Mouse (Mus musculus) stomach, postnatal 0 days (tissue): ENCODE results near the gene Copz1.

ENCODE experiments used
- CTCF ChIP-seq: IDR thresholded peaks from 2 replicates; pipeline ENCODE4 v1.5.1; 2016; ENCODE audit warnings: antibody characterized with exemption, low read depth, mild to moderate bottlenecking, moderate library complexity
- EP300 ChIP-seq: optimal IDR thresholded peaks from 2 replicates; pipeline ENCODE3; 2016; ENCODE audit warnings: antibody characterized with exemption

DNA sequence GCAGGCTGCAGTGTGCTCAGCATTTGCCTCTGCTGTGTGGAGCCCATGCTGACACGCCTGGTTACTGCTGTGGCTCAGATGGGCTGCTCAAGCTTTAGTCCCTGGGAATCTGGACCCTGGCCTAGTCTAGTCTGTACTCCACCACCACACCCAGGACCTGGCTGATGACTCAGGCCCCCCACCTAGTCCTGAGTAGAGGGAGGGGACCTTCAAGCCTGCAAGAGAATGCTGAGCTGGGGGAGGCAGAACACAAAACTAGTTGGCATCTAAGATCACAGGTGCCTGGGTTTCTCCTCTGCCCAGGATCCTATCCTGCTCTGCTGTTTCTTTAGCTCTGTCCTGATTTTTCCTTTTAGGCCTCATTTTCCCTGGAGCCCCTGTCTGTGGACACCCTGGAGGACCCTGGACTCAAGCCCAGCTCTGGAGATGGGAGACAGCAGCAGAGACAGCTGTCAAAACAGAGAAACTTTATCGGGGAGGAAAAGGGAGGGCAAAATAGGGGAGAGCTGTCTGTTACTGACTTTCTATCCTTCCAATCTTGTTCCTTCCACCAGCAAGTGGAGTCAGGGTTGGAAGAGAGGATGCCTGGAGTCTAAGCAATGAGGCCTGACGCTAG, 45.8 kb downstream of the Copz1 start:
- TF ChIP-seq CTCF = no peak
- no peak for TF ChIP-seq EP300
